Mouse (Mus musculus) heart, embryonic 11.5 days (tissue): ENCODE measurements around the gene Ap5z1. TPM values are rescaled to one million over a fixed set of nuclear protein-coding genes. Genes with fewer than 3 reads are reported as not detected.

ENCODE experiments used
- ATAC-seq: fragments of 200-750 bp; cut with Nextera tagmentation; replicated peaks from 2 replicates; pipeline ENCODE4 v1.8.0; 2017; ENCODE audit warnings: moderate library complexity; ENCODE audit not compliant: insufficient number of reproducible peaks, low FRiP score, low TSS enrichment
- H3K27ac ChIP-seq: fragments of 300-500 bp; sonication (generic); 2 replicates; pipeline ENCODE4 v1.5.1; 2014; ENCODE audit warnings: mild to moderate bottlenecking, low read depth, low read length
- H3K27me3 ChIP-seq: fragments of 300-500 bp; sonication (generic); 2 replicates; pipeline ENCODE4 v1.6.1; 2014; ENCODE audit warnings: mild to moderate bottlenecking, low read length, mixed read lengths; ENCODE audit not compliant: control insufficient read depth, insufficient read depth
- H3K36me3 ChIP-seq: fragments of 300-500 bp; sonication (generic); 2 replicates; pipeline ENCODE4 v1.6.1; 2014; ENCODE audit warnings: mild to moderate bottlenecking, low read length, moderate library complexity, mixed read lengths; ENCODE audit not compliant: control insufficient read depth, insufficient read depth
- H3K4me1 ChIP-seq: fragments of 300-500 bp; sonication (generic); 2 replicates; pipeline ENCODE4 v1.6.1; 2014; ENCODE audit warnings: low read length; ENCODE audit not compliant: control insufficient read depth, insufficient read depth
- H3K4me2 ChIP-seq: fragments of 300-500 bp; sonication (generic); 2 replicates; pipeline ENCODE4 v1.6.1; 2014; ENCODE audit warnings: mild to moderate bottlenecking, moderate library complexity
- H3K4me3 ChIP-seq: fragments of 300-500 bp; sonication (generic); 2 replicates; pipeline ENCODE4 v1.5.1; 2014; ENCODE audit warnings: low read depth, low read length
- H3K9ac ChIP-seq: fragments of 300-500 bp; sonication (generic); 2 replicates; pipeline ENCODE4 v1.6.1; 2014; ENCODE audit warnings: mild to moderate bottlenecking, low read depth, low read length, moderate library complexity
- H3K9me3 ChIP-seq: fragments of 300-500 bp; sonication (generic); replicated peaks from 2 replicates; pipeline ENCODE4 v1.6.1; 2016; ENCODE audit warnings: low read length; ENCODE audit not compliant: control insufficient read depth
- WGBS: fragments of 180-500 bp; shearing (Covaris S2); extraction: QIAGEN DNeasy Blood & Tissue Kit; methylation state at CpG from one replicate; pipeline ENCODE4 v1.1.7; 2014; ENCODE audit not compliant: insufficient replicate concordance; 5-methylcytosine and 5-hydroxymethylcytosine counted together
- polyA plus RNA-seq: library from polyadenylated mRNA; unstranded; fragments of >200 nt; fragmentation: Nextera tagmentation; extraction: Ambion mirVana; gene quantifications from 2 replicates; pipeline ENCODE4 v1.2.1, GENCODE M21; 2014

Ap5z1 gene
- polyA plus RNA-seq, 1 experiment from 2014 or later = 6.4 TPM

DNA sequence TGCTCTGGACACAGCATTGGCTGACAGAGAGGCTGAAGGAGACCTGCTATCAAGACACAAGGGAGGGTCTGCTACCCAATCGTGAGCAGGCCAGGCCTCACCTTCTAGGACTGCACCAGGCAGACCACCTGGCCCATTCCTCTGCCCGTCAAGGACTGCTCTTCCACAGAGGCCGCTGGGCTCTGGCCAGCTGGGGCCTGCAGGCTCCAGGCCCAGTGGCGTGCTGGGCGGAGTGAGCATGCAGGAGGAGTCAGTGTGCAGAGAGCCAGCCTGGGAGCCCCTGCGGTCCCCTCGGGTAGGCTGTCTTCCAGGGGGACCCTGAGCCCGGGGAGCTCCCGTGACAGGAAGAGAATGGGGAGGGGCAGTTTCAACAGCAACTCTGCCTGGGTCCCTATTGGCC, 22.9 kb downstream of the Ap5z1 start:
- Histone ChIP-seq H3K9me3 (no peaks in the 10 kb centered on the region), H3K4me2 (no peak overlapping the region), H3K27ac (no peak overlapping the region), H3K36me3 (no peaks in the 10 kb centered on the region), H3K9ac (no peak overlapping the region), H3K27me3 (no peaks in the 10 kb centered on the region), H3K4me3 (no peak overlapping the region), H3K4me1 (no peaks in the 10 kb centered on the region)
- ATAC-seq = no peak
- WGBS = 68% methylated on average over 9 of the region's 9 CpGs

DNA sequence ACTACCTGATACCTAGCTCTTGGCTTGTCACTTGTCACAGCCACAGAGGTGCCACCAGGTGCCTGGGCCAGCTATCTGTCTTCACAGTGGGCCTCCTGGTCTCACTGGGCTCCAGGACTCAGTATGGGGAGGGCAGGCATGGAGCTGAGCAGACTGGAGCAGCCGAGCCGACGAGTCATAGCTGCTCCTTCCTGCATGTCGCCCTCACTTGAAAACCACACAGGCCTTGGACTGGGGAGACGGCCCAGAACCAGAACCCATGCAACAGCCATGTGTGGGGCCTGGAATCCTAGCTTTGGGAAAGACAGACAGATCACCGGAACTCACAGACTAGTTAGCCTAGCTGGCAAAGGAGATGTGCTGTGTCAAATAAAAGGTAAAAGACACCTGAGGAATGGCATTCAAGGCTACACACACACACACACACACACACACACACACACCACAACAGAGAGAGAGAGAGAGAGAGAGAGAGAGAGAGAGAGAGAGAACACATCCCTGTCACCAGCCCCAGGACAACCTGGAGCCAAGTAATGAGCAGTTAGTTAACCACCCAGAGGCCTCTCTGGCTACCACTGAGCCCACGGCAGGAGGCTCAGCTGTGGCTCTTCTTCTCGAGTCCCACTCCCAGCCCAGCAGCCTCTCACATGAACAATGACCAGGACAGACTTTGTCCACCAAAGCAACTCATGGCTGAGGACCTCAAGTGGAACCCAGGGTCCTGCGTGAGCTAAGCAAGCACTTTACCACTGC, 26.4 kb downstream of the Ap5z1 start:
- no peak for ATAC-seq
- Histone ChIP-seq H3K9me3 (no peaks in the 10 kb centered on the region), H3K4me1 (peaks cover 6% of the 10 kb centered on the region), H3K4me3 (no peak overlapping the region), H3K27me3 (no peaks in the 10 kb centered on the region), H3K36me3 (no peaks in the 10 kb centered on the region), H3K4me2 (no peak overlapping the region), H3K27ac (no peak overlapping the region), H3K9ac (no peak overlapping the region)
- WGBS = 64% methylated on average over 9 of the region's 9 CpGs

DNA sequence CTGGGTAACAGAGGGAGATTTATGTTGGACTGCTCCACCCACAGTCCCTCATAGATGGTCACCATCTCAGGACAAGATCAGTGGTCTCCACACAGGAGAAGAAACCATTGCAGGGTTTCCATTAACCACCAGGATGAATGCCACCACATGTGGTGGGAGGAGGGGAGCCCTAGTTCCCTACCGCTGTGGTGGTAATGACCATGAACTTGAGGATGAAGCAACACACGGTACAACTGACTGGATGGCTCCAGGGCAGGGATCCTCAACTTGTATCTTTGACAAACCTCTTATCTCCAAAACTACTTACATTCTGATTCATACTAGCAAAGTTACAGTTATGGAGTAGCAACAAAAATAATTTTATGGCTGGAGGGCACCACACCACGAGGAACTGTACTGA, 29.6 kb downstream of the Ap5z1 start:
- no peak overlapping the region for H3K4me2 ChIP-seq
- no peak overlapping the region for H3K4me3 ChIP-seq
- H3K27me3 ChIP-seq = no peaks in the 10 kb centered on the region; the same call in 1 of the 2 replicates
- peaks cover 11% of the 10 kb centered on the region for H3K4me1 ChIP-seq
- ATAC-seq = no peak
- no peak overlapping the region for H3K27ac ChIP-seq
- no peaks in the 10 kb centered on the region for H3K9me3 ChIP-seq
- 80% methylated on average over 3 of the region's 3 CpGs for WGBS
- no peak overlapping the region for H3K9ac ChIP-seq
- no peaks in the 10 kb centered on the region for H3K36me3 ChIP-seq

DNA sequence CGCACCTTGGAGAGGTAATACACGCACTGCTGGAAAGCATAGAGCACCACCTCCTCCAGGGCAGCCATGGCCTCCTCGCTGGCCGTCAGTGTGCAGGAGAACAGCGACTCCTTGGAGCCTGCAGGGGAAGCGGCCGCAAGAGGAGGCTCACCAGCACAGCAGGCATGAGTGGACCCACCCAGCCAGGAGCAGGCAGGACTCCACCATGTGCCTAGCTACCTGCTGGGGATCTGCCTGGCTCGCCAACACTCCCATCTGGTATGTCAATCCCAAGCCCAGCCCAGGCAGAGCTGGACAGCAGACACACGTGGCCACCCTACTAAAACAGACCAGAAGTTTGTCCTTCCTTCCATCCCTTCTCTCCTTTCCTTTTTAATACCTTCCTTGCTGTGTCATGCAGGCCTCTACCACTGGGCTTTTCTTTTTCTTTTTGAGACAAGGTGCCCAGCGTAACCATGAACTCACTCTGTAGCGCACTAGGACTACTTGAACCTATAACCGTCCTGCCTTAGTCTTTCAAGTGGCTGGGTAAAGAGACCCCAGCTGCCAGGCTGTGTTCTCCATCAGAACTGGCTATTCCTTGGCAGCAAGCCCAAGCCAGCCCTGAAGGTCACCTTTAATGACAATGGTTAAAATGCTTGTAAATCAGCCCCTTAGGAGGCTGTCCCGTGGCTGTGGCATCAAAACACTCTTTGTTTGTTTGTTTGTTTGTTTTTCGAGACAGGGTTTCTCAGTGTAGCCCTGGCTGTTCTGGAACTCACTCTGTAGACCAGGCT, 31.8 kb downstream of the Ap5z1 start:
- Histone ChIP-seq H3K4me2 (no peak overlapping the region), H3K9ac (peak overlapping the region; percentile 8; the same call in 1 of the 2 replicates), H3K27ac (peak overlapping the region; percentile 43; the same call in 1 of the 2 replicates), H3K9me3 (no peaks in the 10 kb centered on the region), H3K4me3 (no peak overlapping the region), H3K27me3 (no peaks in the 10 kb centered on the region; the same call in 1 of the 2 replicates), H3K36me3 (no peaks in the 10 kb centered on the region), H3K4me1 (peaks cover 11% of the 10 kb centered on the region)
- no peak for ATAC-seq
- WGBS = 45% methylated on average over 14 of the region's 14 CpGs

DNA sequence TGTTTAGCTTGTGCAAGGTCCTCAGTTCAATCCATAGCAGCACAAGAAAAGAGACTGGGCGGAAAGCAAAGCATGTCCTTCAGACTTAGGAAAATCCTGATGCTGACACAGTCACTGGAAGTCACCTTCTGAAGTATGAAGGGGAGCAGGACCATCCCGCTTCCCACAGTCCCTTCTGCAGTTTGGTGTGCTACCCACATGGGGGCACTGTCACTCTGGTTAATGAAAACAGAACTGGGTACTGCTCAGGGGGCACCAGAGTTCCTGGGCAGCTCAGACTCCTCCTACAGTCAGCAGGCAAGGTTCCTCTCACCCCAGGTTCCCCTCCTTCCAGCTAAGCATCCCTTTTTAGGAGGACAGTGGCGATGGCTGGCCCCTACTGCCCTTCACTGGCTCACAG, 35.2 kb downstream of the Ap5z1 start:
- ATAC-seq = no peak
- no peaks in the 10 kb centered on the region for H3K9me3 ChIP-seq

DNA sequence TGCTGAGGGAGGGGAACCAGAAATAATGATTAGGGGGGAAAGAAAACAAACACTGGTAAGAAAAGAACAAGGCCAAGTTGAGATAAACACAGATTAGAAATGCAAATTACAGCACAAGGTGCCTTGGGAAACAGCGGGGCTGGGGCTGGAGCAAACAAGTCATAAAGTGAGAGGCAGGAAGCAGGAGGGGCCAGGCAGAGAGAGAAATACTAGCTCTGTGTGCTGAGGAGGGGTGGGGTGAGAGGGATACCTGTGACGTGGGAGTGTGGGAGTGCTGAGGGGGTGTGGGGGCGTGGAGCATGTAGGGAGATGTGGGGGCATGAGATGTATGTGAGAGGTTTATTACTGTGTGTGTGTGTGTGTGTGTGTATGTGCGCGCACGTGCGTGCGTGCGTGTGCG, 37.2 kb downstream of the Ap5z1 start:
- no peak overlapping the region for H3K27ac ChIP-seq
- H3K9me3 ChIP-seq = no peaks in the 10 kb centered on the region
- no peaks in the 10 kb centered on the region for H3K36me3 ChIP-seq
- H3K4me1 ChIP-seq = peaks cover 2% of the 10 kb centered on the region; the same call in 1 of the 2 replicates
- no peak overlapping the region for H3K9ac ChIP-seq
- ATAC-seq = no peak
- no peak overlapping the region for H3K4me3 ChIP-seq
- no peaks in the 10 kb centered on the region; the same call in none of the 2 replicates for H3K27me3 ChIP-seq
- H3K4me2 ChIP-seq = no peak overlapping the region
- WGBS = 78% methylated on average over 10 of the region's 10 CpGs

More for the DNA sequence above, 35.2 kb downstream of the Ap5z1 start:
- H3K36me3 ChIP-seq = no peaks in the 10 kb centered on the region
- H3K4me2 ChIP-seq = no peak overlapping the region
- H3K4me1 ChIP-seq = peaks cover 14% of the 10 kb centered on the region
- no peak overlapping the region for H3K4me3 ChIP-seq
- H3K27me3 ChIP-seq = no peaks in the 10 kb centered on the region; the same call in none of the 2 replicates
- no peak overlapping the region for H3K27ac ChIP-seq
- H3K9ac ChIP-seq = no peak overlapping the region
- 46% methylated on average over 3 of the region's 3 CpGs for WGBS

DNA sequence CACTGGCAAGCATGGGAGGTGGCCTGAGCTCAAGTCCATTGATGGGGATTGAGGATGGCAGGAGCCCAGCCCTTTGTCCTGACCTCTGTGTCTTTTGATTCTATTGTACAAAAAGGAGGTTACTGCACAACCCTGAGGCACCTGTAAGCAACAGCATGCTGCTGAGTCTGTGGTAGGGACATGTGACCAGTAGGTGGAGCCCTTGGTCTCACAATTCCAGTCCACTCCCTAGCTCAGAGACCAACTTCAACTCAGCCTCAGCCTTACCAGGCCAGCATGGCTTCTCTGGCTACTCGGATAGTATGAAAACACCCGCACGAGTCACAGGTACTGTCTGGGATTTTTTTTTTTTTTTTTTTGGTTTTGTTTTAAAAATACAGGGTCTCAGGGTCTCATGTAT, 38.7 kb downstream of the Ap5z1 start:
- Histone ChIP-seq H3K9me3 (no peaks in the 10 kb centered on the region), H3K27ac (no peak overlapping the region), H3K9ac (no peak overlapping the region), H3K4me3 (no peak overlapping the region), H3K4me1 (peaks cover 2% of the 10 kb centered on the region; the same call in 1 of the 2 replicates), H3K27me3 (no peaks in the 10 kb centered on the region; the same call in none of the 2 replicates), H3K4me2 (no peak overlapping the region), H3K36me3 (no peaks in the 10 kb centered on the region)
- peak; percentile 76 for ATAC-seq
- 2% methylated on average over 3 of the region's 3 CpGs for WGBS

DNA sequence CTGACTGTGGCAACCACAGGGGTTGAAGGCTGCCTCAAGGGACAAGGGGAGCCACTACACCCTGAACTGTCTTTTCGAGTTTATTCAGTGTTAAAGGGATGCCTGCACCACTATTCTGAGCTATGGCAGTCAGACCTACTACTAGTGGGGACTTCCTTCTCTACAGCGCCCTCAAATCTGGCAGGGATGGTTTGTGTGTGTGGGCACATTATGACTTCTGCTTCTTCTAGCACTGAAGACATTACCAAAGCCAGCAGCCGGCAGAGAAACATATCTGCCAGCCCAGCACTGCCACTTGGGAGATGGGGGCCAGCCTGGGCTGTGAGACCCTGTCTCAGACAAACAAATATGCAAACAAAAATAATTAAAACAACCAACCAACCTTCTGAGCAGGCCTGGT, 40.4 kb downstream of the Ap5z1 start:
- Histone ChIP-seq H3K4me1 (peaks cover 6% of the 10 kb centered on the region), H3K4me2 (no peak overlapping the region), H3K9me3 (no peaks in the 10 kb centered on the region), H3K27me3 (no peaks in the 10 kb centered on the region; the same call in 1 of the 2 replicates), H3K27ac (no peak overlapping the region), H3K36me3 (no peaks in the 10 kb centered on the region), H3K4me3 (no peak overlapping the region), H3K9ac (no peak overlapping the region)
- WGBS = 72% methylated on average over 3 of the region's 3 CpGs
- no peak for ATAC-seq
